Mouse (Mus musculus) midbrain, embryonic 10.5 days (tissue): ENCODE results near the gene Ror2. TPM values are rescaled to one million over a fixed set of nuclear protein-coding genes. Genes with fewer than 3 reads are reported as not detected.
A peak's percentile ranks its signal among the peaks of the same experiment; 100 is the strongest.

Source experiments
- DNase-seq: peaks from one replicate; pipeline ENCODE4 v3.0.0-alpha.2; 2017; ENCODE audit warnings: low spot score
- H3K27ac ChIP-seq: fragments of 300-500 bp; sonication (generic); replicated peaks from 2 replicates; pipeline ENCODE4 v1.5.1; 2016; ENCODE audit warnings: mild to moderate bottlenecking
- H3K27me3 ChIP-seq: fragments of 300-500 bp; sonication (generic); 2 replicates; pipeline ENCODE4 v1.6.1; 2016; ENCODE audit warnings: low read depth, mild to moderate bottlenecking; ENCODE audit not compliant: poor library complexity, severe bottlenecking
- H3K36me3 ChIP-seq: fragments of 300-500 bp; sonication (generic); 2 replicates; pipeline ENCODE4 v1.6.1; 2016; ENCODE audit warnings: mild to moderate bottlenecking, moderate library complexity
- H3K4me1 ChIP-seq: fragments of 300-500 bp; sonication (generic); 2 replicates; pipeline ENCODE4 v1.6.1; 2016
- H3K4me3 ChIP-seq: fragments of 300-500 bp; sonication (generic); 2 replicates; pipeline ENCODE4 v1.5.1; 2016; ENCODE audit warnings: mild to moderate bottlenecking, moderate library complexity
- H3K9me3 ChIP-seq: fragments of 300-500 bp; sonication (generic); replicated peaks from 2 replicates; pipeline ENCODE4 v1.6.1; 2016; ENCODE audit warnings: mild to moderate bottlenecking
- WGBS: fragments of 180-500 bp; shearing (Covaris S2); methylation state at CpG from one replicate; pipeline ENCODE4 v1.1.7; 2016; 5-methylcytosine and 5-hydroxymethylcytosine counted together
- polyA plus RNA-seq: library from polyadenylated mRNA; unstranded; fragments of >200 nt; fragmentation: Nextera tagmentation; extraction: Ambion mirVana; gene quantifications from 2 replicates; pipeline ENCODE4 v1.2.1, GENCODE M21; 2016

Gene Ror2
- polyA plus RNA-seq, 1 experiment from 2014 or later, result 11.0 TPM

GRCm38 (mm10) chr13:53130032-53130431, 155.9 kb downstream of the Ror2 start:
- H3K9me3 ChIP-seq, result no peaks in the 10 kb centered on the region
- no peak overlapping the region for H3K4me3 ChIP-seq
- H3K27me3 ChIP-seq, result no peaks in the 10 kb centered on the region
- peaks cover 6% of the 10 kb centered on the region; the same call in 1 of the 2 replicates for H3K36me3 ChIP-seq
- WGBS, result 86% methylated on average over 5 of the region's 5 CpGs
- DNase-seq, result no peak
- no peak overlapping the region for H3K27ac ChIP-seq
- H3K4me1 ChIP-seq, result no peaks in the 10 kb centered on the region

- Histone ChIP-seq H3K27me3 (no peaks in the 10 kb centered on the region), H3K27ac (no peak overlapping the region), H3K36me3 (no peaks in the 10 kb centered on the region), H3K4me1 (peaks cover 12% of the 10 kb centered on the region), H3K9me3 (no peaks in the 10 kb centered on the region), H3K4me3 (no peak overlapping the region)
- no peak for DNase-seq
- 86% methylated on average over 5 of the region's 5 CpGs for WGBS
Observed at GRCm38 (mm10) chr13:53125627-53126026, 160.3 kb downstream of the Ror2 start.

- Histone ChIP-seq H3K9me3 (no peaks in the 10 kb centered on the region), H3K4me3 (no peak overlapping the region), H3K27me3 (no peaks in the 10 kb centered on the region), H3K4me1 (peaks cover 22% of the 10 kb centered on the region), H3K27ac (no peak overlapping the region), H3K36me3 (peaks cover 8% of the 10 kb centered on the region; the same call in 1 of the 2 replicates)
- no peak for DNase-seq
- WGBS, result 93% methylated on average over 8 of the region's 8 CpGs
Observed at GRCm38 (mm10) chr13:53122085-53122484, 163.8 kb downstream of the Ror2 start.

GRCm38 (mm10) chr13:53120906-53121305, 165.0 kb downstream of the Ror2 start:
- peaks cover 8% of the 10 kb centered on the region; the same call in 1 of the 2 replicates for H3K36me3 ChIP-seq
- DNase-seq, result peak; percentile 46
- H3K27ac ChIP-seq, result peak overlapping the region; percentile 35; the same call in 1 of the 2 replicates
- peaks cover 22% of the 10 kb centered on the region for H3K4me1 ChIP-seq
- 0 out of 2 replicates have a peak overlapping the region, but pooled peaks have one; percentile 7 for H3K4me3 ChIP-seq
- H3K9me3 ChIP-seq, result no peaks in the 10 kb centered on the region
- no peaks in the 10 kb centered on the region for H3K27me3 ChIP-seq
- 27% methylated on average over 11 of the region's 11 CpGs for WGBS

GRCm38 (mm10) chr13:53119586-53120426, 166.1 kb downstream of the Ror2 start:
- 35% methylated on average over 10 of the region's 10 CpGs for WGBS
- Histone ChIP-seq H3K4me3 (no peak overlapping the region), H3K27me3 (no peaks in the 10 kb centered on the region), H3K9me3 (no peaks in the 10 kb centered on the region), H3K4me1 (peaks cover 22% of the 10 kb centered on the region), H3K36me3 (peaks cover 8% of the 10 kb centered on the region; the same call in 1 of the 2 replicates), H3K27ac (no peak overlapping the region)
- peak; percentile 84 for DNase-seq

GRCm38 (mm10) chr13:53118398-53118797, 167.5 kb downstream of the Ror2 start:
- 80% methylated on average over 13 of the region's 13 CpGs for WGBS
- Histone ChIP-seq H3K27me3 (no peaks in the 10 kb centered on the region), H3K9me3 (no peaks in the 10 kb centered on the region), H3K4me3 (no peak overlapping the region), H3K4me1 (peaks cover 22% of the 10 kb centered on the region), H3K27ac (no peak overlapping the region), H3K36me3 (peaks cover 8% of the 10 kb centered on the region; the same call in 1 of the 2 replicates)
- DNase-seq, result no peak

GRCm38 (mm10) chr13:53117921-53118320, 168.0 kb downstream of the Ror2 start:
- H3K4me3 ChIP-seq, result no peak overlapping the region
- DNase-seq, result no peak
- peaks cover 8% of the 10 kb centered on the region; the same call in 1 of the 2 replicates for H3K36me3 ChIP-seq
- no peaks in the 10 kb centered on the region for H3K9me3 ChIP-seq
- H3K27ac ChIP-seq, result no peak overlapping the region
- WGBS, result 93% methylated on average over 7 of the region's 7 CpGs
- H3K27me3 ChIP-seq, result no peaks in the 10 kb centered on the region
- peaks cover 22% of the 10 kb centered on the region for H3K4me1 ChIP-seq

GRCm38 (mm10) chr13:53110249-53110578, 175.7 kb downstream of the Ror2 start:
- peaks cover 7% of the 10 kb centered on the region for H3K4me1 ChIP-seq
- no peak overlapping the region for H3K4me3 ChIP-seq
- peaks cover 17% of the 10 kb centered on the region for H3K36me3 ChIP-seq
- no peaks in the 10 kb centered on the region for H3K27me3 ChIP-seq
- WGBS, result 90% methylated on average over 16 of the region's 16 CpGs
- DNase-seq, result no peak
- peak overlapping the region; percentile 65; the same call in 1 of the 2 replicates for H3K27ac ChIP-seq
- H3K9me3 ChIP-seq, result no peaks in the 10 kb centered on the region

GRCm38 (mm10) chr13:53109560-53110248, 176.2 kb downstream of the Ror2 start:
- DNase-seq, result peak; percentile 92
- H3K27me3 ChIP-seq, result no peaks in the 10 kb centered on the region
- peaks cover 7% of the 10 kb centered on the region for H3K4me1 ChIP-seq
- H3K9me3 ChIP-seq, result no peaks in the 10 kb centered on the region
- peak overlapping the region; percentile 65 for H3K27ac ChIP-seq
- H3K4me3 ChIP-seq, result peak overlapping the region; percentile 38
- H3K36me3 ChIP-seq, result peaks cover 17% of the 10 kb centered on the region
- 27% methylated on average over 17 of the region's 17 CpGs for WGBS

- no peak overlapping the region for H3K4me3 ChIP-seq
Observed at GRCm38 (mm10) chr13:53106676-53107075, 179.2 kb downstream of the Ror2 start.

GRCm38 (mm10) chr13:53099771-53100682, 185.9 kb downstream of the Ror2 start:
- 71% methylated on average over 17 of the region's 17 CpGs for WGBS
- no peak for DNase-seq
- H3K36me3 ChIP-seq, result no peaks in the 10 kb centered on the region
- H3K4me3 ChIP-seq, result no peak overlapping the region
- no peaks in the 10 kb centered on the region for H3K9me3 ChIP-seq
- 0 out of 2 replicates have a peak, but pooled peaks cover 2% of the 10 kb centered on the region for H3K4me1 ChIP-seq
- H3K27ac ChIP-seq, result no peak overlapping the region
- H3K27me3 ChIP-seq, result peaks cover 6% of the 10 kb centered on the region; the same call in 1 of the 2 replicates

More at GRCm38 (mm10) chr13:53106676-53107075, 179.2 kb downstream of the Ror2 start:
- Histone ChIP-seq H3K4me1 (peaks cover 7% of the 10 kb centered on the region), H3K9me3 (no peaks in the 10 kb centered on the region), H3K27me3 (no peaks in the 10 kb centered on the region), H3K27ac (no peak overlapping the region), H3K36me3 (peaks cover 16% of the 10 kb centered on the region)
- DNase-seq, result no peak
- WGBS, result 91% methylated on average over 13 of the region's 13 CpGs

- 0 out of 2 replicates have a peak, but pooled peaks cover 2% of the 10 kb centered on the region for H3K4me1 ChIP-seq
- peaks cover 6% of the 10 kb centered on the region; the same call in 1 of the 2 replicates for H3K27me3 ChIP-seq
- 22% methylated on average over 8 of the region's 8 CpGs for WGBS
- DNase-seq, result peak; percentile 64
- no peaks in the 10 kb centered on the region for H3K9me3 ChIP-seq
- no peak overlapping the region for H3K4me3 ChIP-seq
- H3K27ac ChIP-seq, result no peak overlapping the region
- H3K36me3 ChIP-seq, result no peaks in the 10 kb centered on the region
Observed at GRCm38 (mm10) chr13:53096615-53097014, 189.3 kb downstream of the Ror2 start.
